Mouse (Mus musculus) bone marrow, adult 2 months (tissue): ENCODE results near the gene Bsdc1.

Experiments used
- CTCF ChIP-seq: fragments of 200-500 bp; IDR thresholded peaks from 2 replicates; pipeline ENCODE4 v1.5.1; 2011; ENCODE audit warnings: low read length, control low read depth; ENCODE audit not compliant: control insufficient read depth, insufficient read depth
- POLR2A ChIP-seq: fragments of 200-500 bp; IDR thresholded peaks from 2 replicates; pipeline ENCODE4 v1.6.1; 2011; ENCODE audit warnings: low read depth, mild to moderate bottlenecking, control low read depth, low read length, borderline replicate concordance; ENCODE audit not compliant: control insufficient read depth

- TF ChIP-seq CTCF, result no peak
- no peak for TF ChIP-seq POLR2A
Observed at GRCm38 (mm10) chr4:129508237-129508515, 46.8 kb downstream of the Bsdc1 start.
